Mouse (Mus musculus) skeletal muscle tissue, adult 2 months (tissue): ENCODE results near the gene Hc.
A peak's percentile ranks its signal among the peaks of the same experiment; 100 is the strongest.

Experiments
- DNase-seq: peaks from one replicate; pipeline ENCODE4 v3.0.0-alpha.2; 2012; ENCODE audit warnings: low read depth, low spot score

The Hc gene

GRCm38 (mm10) chr2:34954344-34954743 is 106.9 kb downstream of the Hc start:
- no peak for DNase-seq

- no peak for DNase-seq
Measured at GRCm38 (mm10) chr2:34953547-34954116, 107.6 kb downstream of the Hc start.

- no peak for DNase-seq
Measured at GRCm38 (mm10) chr2:34953018-34953417, 108.2 kb downstream of the Hc start.

- DNase-seq, result no peak
Measured at GRCm38 (mm10) chr2:34951469-34951868, 109.8 kb downstream of the Hc start.

- no peak for DNase-seq
Measured at GRCm38 (mm10) chr2:34948622-34949021, 112.6 kb downstream of the Hc start.

- no peak for DNase-seq
Measured at GRCm38 (mm10) chr2:34946046-34946445, 115.2 kb downstream of the Hc start.

GRCm38 (mm10) chr2:34945580-34945979 is 115.7 kb downstream of the Hc start:
- no peak for DNase-seq

GRCm38 (mm10) chr2:34944761-34945160 is 116.5 kb downstream of the Hc start:
- peak; percentile 33 for DNase-seq

- no peak for DNase-seq
Measured at GRCm38 (mm10) chr2:34943556-34944120, 117.6 kb downstream of the Hc start.

GRCm38 (mm10) chr2:34941061-34941675 is 120.1 kb downstream of the Hc start:
- DNase-seq, result no peak

GRCm38 (mm10) chr2:34940246-34940645 is 121.0 kb downstream of the Hc start:
- no peak for DNase-seq

GRCm38 (mm10) chr2:34938269-34939208 is 122.7 kb downstream of the Hc start:
- peak; percentile 51 for DNase-seq

GRCm38 (mm10) chr2:34937460-34937859 is 123.8 kb downstream of the Hc start:
- no peak for DNase-seq
